Mouse (Mus musculus): Measurements from ENCODE around the gene Lmf2. TPM values are rescaled to one million over a fixed set of nuclear protein-coding genes. Genes with fewer than 3 reads are reported as not detected.

The Lmf2 gene
- polyA plus RNA-seq, 2 experiments = 49.1 to 55.7 TPM

DNA sequence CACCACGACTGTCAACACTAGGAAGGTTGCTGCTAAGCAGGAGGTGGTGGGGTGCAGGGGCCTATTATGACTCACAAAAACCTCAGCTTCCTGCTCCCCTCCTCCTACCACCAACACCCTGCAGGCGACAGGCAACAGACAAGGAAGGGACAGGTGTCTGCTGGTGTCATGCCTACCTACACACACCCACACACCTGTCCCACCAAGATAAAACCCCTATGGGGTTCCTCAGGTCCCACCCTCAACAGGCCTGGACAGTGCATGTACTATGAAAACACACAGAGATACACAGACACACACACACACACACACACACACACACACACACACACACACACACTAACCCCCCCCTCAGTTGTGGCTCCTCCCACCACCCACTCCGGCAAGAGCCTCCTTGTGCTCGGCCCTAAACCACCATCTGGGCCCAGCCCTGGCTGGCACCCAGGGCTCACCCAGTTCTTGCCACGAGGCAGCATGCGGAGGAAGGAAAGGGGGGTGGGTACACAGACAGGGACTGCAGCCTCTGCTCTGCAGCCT is 45.4 kb downstream of the Lmf2 start:
- H3K4me1 ChIP-seq (ENCODE audit: control insufficient read depth, insufficient read depth, low read length) = peaks cover 9% of the 10 kb centered on the region
- no peak overlapping the region for H3K4me2 ChIP-seq (replicated peaks; ENCODE audit: low read depth, low read length, severe bottlenecking)
- H3K9ac ChIP-seq (ENCODE audit: low read depth, low read length, severe bottlenecking) = no peak overlapping the region; the same call in 1 of the 2 replicates
- DNase-seq (ENCODE audit: low spot score) = no peak
- H3K9me3 ChIP-seq (ENCODE audit: control insufficient read depth, low read length) = no peaks in the 10 kb centered on the region
- H3K27ac ChIP-seq (replicated peaks; ENCODE audit: low read depth, low read length) = no peak overlapping the region
- H3K36me3 ChIP-seq (ENCODE audit: control insufficient read depth, insufficient read depth, low read length) = peaks cover 23% of the 10 kb centered on the region
- no peak for TF ChIP-seq POLR2A (IDR thresholded peaks at IDR 0.05; ENCODE audit: borderline replicate concordance, extremely low read depth, insufficient read depth, insufficient read length)
- H3K27me3 ChIP-seq (ENCODE audit: control insufficient read depth, insufficient read depth, low read length) = no peaks in the 10 kb centered on the region
- ATAC-seq (ENCODE audit: low FRiP score, low read depth) = no peak
- no peak overlapping the region for H3K4me3 ChIP-seq (replicated peaks; ENCODE audit: low read length)
- 77% methylated on average over 6 of the region's 6 CpGs for WGBS

DNA sequence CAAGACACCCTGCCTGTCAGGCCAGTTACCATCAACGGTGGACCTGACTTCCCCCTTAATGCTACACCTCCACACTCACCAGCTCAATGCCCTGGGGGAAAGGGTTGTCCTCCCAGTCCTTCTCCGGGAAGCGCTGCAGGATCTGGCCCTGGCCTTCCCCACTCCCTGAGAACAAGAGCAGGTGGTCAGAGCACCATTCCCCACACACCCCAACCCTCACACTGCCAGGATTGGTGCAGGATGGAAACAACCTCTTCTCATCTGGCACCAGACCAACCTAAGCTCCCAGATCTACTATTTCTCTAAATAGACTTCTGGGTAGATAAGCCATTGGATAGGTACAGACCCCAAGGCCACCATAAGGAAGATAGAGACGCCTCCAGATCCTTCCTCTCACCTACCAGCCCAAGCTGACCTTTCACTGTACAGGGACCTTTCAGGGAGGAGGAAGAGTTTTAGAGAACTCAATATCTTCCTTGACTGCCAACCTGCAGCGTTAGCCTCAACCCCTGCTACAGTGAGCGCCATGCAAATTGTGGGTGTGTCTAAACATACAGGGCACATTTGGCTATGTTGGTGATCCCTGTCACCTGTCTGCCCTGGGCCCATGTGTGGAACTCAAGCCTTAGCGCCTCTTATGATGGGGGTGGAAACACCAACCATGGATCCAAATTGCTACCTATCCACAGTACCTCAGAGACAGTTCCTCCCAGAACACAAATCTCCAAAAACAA is 46.9 kb downstream of the Lmf2 start:
- Histone ChIP-seq H3K36me3 (ENCODE audit: control insufficient read depth, insufficient read depth, low read length) (peaks cover 38% of the 10 kb centered on the region), H3K4me1 (ENCODE audit: control insufficient read depth, insufficient read depth, low read length) (peaks cover under 1% of the 10 kb centered on the region), H3K4me3 (replicated peaks; ENCODE audit: low read length) (no peak overlapping the region), H3K9ac (ENCODE audit: low read depth, low read length, severe bottlenecking) (no peak overlapping the region), H3K27me3 (ENCODE audit: control insufficient read depth, insufficient read depth, low read length) (no peaks in the 10 kb centered on the region), H3K27ac (replicated peaks; ENCODE audit: low read depth, low read length) (no peak overlapping the region), H3K4me2 (replicated peaks; ENCODE audit: low read depth, low read length, severe bottlenecking) (no peak overlapping the region), H3K9me3 (ENCODE audit: control insufficient read depth, low read length) (no peaks in the 10 kb centered on the region)
- no peak for DNase-seq (ENCODE audit: low spot score)
- no peak for ATAC-seq (ENCODE audit: low FRiP score, low read depth)
- WGBS = 76% methylated on average over 7 of the region's 7 CpGs
- TF ChIP-seq POLR2A (IDR thresholded peaks at IDR 0.05; ENCODE audit: borderline replicate concordance, extremely low read depth, insufficient read depth, insufficient read length) = no peak

DNA sequence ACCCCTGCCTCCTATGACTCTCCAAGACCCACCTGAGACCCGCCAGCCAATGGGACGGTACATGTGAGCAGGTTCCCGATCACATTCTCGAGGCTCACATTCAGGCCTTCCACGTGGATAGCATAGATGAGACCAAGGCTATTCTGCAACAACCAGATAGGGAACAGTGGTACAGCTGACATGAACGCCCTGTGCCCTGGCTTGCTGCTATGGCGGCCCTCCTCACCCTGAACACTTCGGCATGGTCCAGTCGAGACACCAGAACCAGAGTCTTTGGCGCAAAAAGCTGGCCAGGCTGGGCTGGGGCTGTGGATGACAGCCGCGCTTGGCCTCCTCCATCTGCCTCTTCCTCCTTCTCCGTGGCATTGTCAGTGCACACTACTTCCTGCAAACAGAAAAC is 48.0 kb downstream of the Lmf2 start:
- Histone ChIP-seq H3K27me3 (ENCODE audit: control insufficient read depth, insufficient read depth, low read length) (no peaks in the 10 kb centered on the region), H3K9ac (ENCODE audit: low read depth, low read length, severe bottlenecking) (no peak overlapping the region), H3K36me3 (ENCODE audit: control insufficient read depth, insufficient read depth, low read length) (peaks cover 49% of the 10 kb centered on the region), H3K4me3 (replicated peaks; ENCODE audit: low read length) (no peak overlapping the region), H3K4me2 (replicated peaks; ENCODE audit: low read depth, low read length, severe bottlenecking) (no peak overlapping the region), H3K4me1 (ENCODE audit: control insufficient read depth, insufficient read depth, low read length) (no peaks in the 10 kb centered on the region), H3K27ac (replicated peaks; ENCODE audit: low read depth, low read length) (no peak overlapping the region), H3K9me3 (ENCODE audit: control insufficient read depth, low read length) (no peaks in the 10 kb centered on the region)
- no peak for TF ChIP-seq POLR2A (IDR thresholded peaks at IDR 0.05; ENCODE audit: borderline replicate concordance, extremely low read depth, insufficient read depth, insufficient read length)
- ATAC-seq (ENCODE audit: low FRiP score, low read depth) (no peak), DNase-seq (ENCODE audit: low spot score) (no peak)
- 91% methylated on average over 13 of the region's 13 CpGs for WGBS

DNA sequence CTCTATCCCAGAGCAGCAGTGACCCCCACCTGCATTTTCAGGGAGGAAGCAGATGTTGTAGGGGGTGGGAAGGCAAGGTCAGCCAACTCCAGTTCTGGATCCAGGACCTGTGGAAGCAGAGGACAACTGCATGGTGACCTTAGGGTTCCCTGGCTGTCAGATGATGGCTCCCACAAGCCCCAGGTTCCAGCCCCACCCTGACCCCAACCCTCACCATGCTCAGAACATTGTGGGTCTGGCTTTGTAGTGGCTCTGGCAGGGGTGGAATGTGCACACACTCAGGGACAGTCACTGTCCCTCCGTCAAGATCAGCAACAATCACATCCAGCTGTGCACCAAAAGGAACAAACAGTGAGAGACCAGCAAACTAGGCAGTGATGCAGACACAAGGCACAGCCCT is 49.5 kb downstream of the Lmf2 start:
- Histone ChIP-seq H3K4me3 (replicated peaks; ENCODE audit: low read length) (no peak overlapping the region), H3K9me3 (ENCODE audit: control insufficient read depth, low read length) (no peaks in the 10 kb centered on the region), H3K4me1 (ENCODE audit: control insufficient read depth, insufficient read depth, low read length) (no peaks in the 10 kb centered on the region), H3K27ac (replicated peaks; ENCODE audit: low read depth, low read length) (no peak overlapping the region), H3K27me3 (ENCODE audit: control insufficient read depth, insufficient read depth, low read length) (no peaks in the 10 kb centered on the region), H3K4me2 (replicated peaks; ENCODE audit: low read depth, low read length, severe bottlenecking) (no peak overlapping the region), H3K36me3 (ENCODE audit: control insufficient read depth, insufficient read depth, low read length) (peaks cover 64% of the 10 kb centered on the region), H3K9ac (ENCODE audit: low read depth, low read length, severe bottlenecking) (no peak overlapping the region)
- WGBS = 75% methylated on average over 1 of the region's 1 CpGs
- no peak for DNase-seq (ENCODE audit: low spot score)
- ATAC-seq (ENCODE audit: low FRiP score, low read depth) = no peak
- TF ChIP-seq POLR2A (IDR thresholded peaks at IDR 0.05; ENCODE audit: borderline replicate concordance, extremely low read depth, insufficient read depth, insufficient read length) = no peak

Small RNA genes lying within 50 kb of the gene (microRNA-seq; reads per million reads assigned to microRNA genes)
- not detected for gene Mir6959

Other genes starting within 250 kb of the Lmf2 start
- gene Tubgcp6, start 232.5 kb downstream of the Lmf2 start, polyA plus RNA-seq (2012; rRNA removed) = 36.8 and 56.5 TPM in 2 replicates
- 17.2 and 17.6 TPM in 2 replicates for gene Tubgcp6, start 232.5 kb downstream of the Lmf2 start, polyA plus RNA-seq (2014; fragmentation: Nextera tagmentation; extraction: Ambion mirVana)
- gene Hdac10, start 227.0 kb downstream of the Lmf2 start, polyA plus RNA-seq (2012; rRNA removed) = 38.1 and 49.4 TPM in 2 replicates
- 18.7 and 21.8 TPM in 2 replicates for gene Hdac10, start 227.0 kb downstream of the Lmf2 start, polyA plus RNA-seq (2014; fragmentation: Nextera tagmentation; extraction: Ambion mirVana)
- gene Mapk12, start 215.0 kb downstream of the Lmf2 start, polyA plus RNA-seq (2012; rRNA removed) = 13.7 and 14.9 TPM in 2 replicates
- 5.0 and 8.3 TPM in 2 replicates for gene Mapk12, start 215.0 kb downstream of the Lmf2 start, polyA plus RNA-seq (2014; fragmentation: Nextera tagmentation; extraction: Ambion mirVana)
- gene Mapk11, start 206.0 kb downstream of the Lmf2 start, polyA plus RNA-seq (2012; rRNA removed) = 13.4 and 15.9 TPM in 2 replicates
- 7.0 and 7.3 TPM in 2 replicates for gene Mapk11, start 206.0 kb downstream of the Lmf2 start, polyA plus RNA-seq (2014; fragmentation: Nextera tagmentation; extraction: Ambion mirVana)
- 212 and 268 TPM in 2 replicates for gene Plxnb2, start 174.9 kb downstream of the Lmf2 start, polyA plus RNA-seq (2012; rRNA removed)
- 170 and 183 TPM in 2 replicates for gene Plxnb2, start 174.9 kb downstream of the Lmf2 start, polyA plus RNA-seq (2014; fragmentation: Nextera tagmentation; extraction: Ambion mirVana)
- gene Dennd6b, start 159.2 kb downstream of the Lmf2 start, polyA plus RNA-seq (2012; rRNA removed) = 39.2 and 53.6 TPM in 2 replicates
- gene Dennd6b, start 159.2 kb downstream of the Lmf2 start, polyA plus RNA-seq (2014; fragmentation: Nextera tagmentation; extraction: Ambion mirVana) = 12.7 and 14.0 TPM in 2 replicates
- 59.0 and 71.5 TPM in 2 replicates for gene Ppp6r2, start 144.1 kb downstream of the Lmf2 start, polyA plus RNA-seq (2012; rRNA removed)
- 28.3 and 31.7 TPM in 2 replicates for gene Ppp6r2, start 144.1 kb downstream of the Lmf2 start, polyA plus RNA-seq (2014; fragmentation: Nextera tagmentation; extraction: Ambion mirVana)
- 154 and 170 TPM in 2 replicates for gene Sbf1, start 40.3 kb downstream of the Lmf2 start, polyA plus RNA-seq (2012; rRNA removed)
- gene Sbf1, start 40.3 kb downstream of the Lmf2 start, polyA plus RNA-seq (2014; fragmentation: Nextera tagmentation; extraction: Ambion mirVana) = 65.1 and 72.3 TPM in 2 replicates
- gene Adm2, start 32.9 kb downstream of the Lmf2 start, polyA plus RNA-seq (2012; rRNA removed) = 0.74 and 1.0 TPM in 2 replicates
- gene Adm2, start 32.9 kb downstream of the Lmf2 start, polyA plus RNA-seq (2014; fragmentation: Nextera tagmentation; extraction: Ambion mirVana) = 0.52 TPM in 1 of 2 replicates, not detected in the other
- gene Miox, start 21.3 kb downstream of the Lmf2 start, polyA plus RNA-seq (2012; rRNA removed) = not detected in 2 replicates
- not detected in 2 replicates for gene Miox, start 21.3 kb downstream of the Lmf2 start, polyA plus RNA-seq (2014; fragmentation: Nextera tagmentation; extraction: Ambion mirVana)
- gene Ncaph2, start 60 bp upstream of the Lmf2 start, polyA plus RNA-seq (2012; rRNA removed) = 153 and 209 TPM in 2 replicates
- gene Ncaph2, start 60 bp upstream of the Lmf2 start, polyA plus RNA-seq (2014; fragmentation: Nextera tagmentation; extraction: Ambion mirVana) = 145 and 160 TPM in 2 replicates
- gene Sco2, start 18.2 kb upstream of the Lmf2 start, polyA plus RNA-seq (2012; rRNA removed) = 19.8 and 27.2 TPM in 2 replicates
- 7.5 and 10.3 TPM in 2 replicates for gene Sco2, start 18.2 kb upstream of the Lmf2 start, polyA plus RNA-seq (2014; fragmentation: Nextera tagmentation; extraction: Ambion mirVana)
- gene Tymp, start 21.4 kb upstream of the Lmf2 start, polyA plus RNA-seq (2012; rRNA removed) = 2.0 and 3.3 TPM in 2 replicates
- 1.3 and 1.6 TPM in 2 replicates for gene Tymp, start 21.4 kb upstream of the Lmf2 start, polyA plus RNA-seq (2014; fragmentation: Nextera tagmentation; extraction: Ambion mirVana)
- gene Odf3b, start 23.6 kb upstream of the Lmf2 start, polyA plus RNA-seq (2012; rRNA removed) = 0.24 and 0.62 TPM in 2 replicates
- gene Odf3b, start 23.6 kb upstream of the Lmf2 start, polyA plus RNA-seq (2014; fragmentation: Nextera tagmentation; extraction: Ambion mirVana) = 0.67 and 0.72 TPM in 2 replicates
- gene Klhdc7b, start 29.3 kb upstream of the Lmf2 start, polyA plus RNA-seq (2012; rRNA removed) = 0.03 TPM in 1 of 2 replicates, not detected in the other
- not detected in 2 replicates for gene Klhdc7b, start 29.3 kb upstream of the Lmf2 start, polyA plus RNA-seq (2014; fragmentation: Nextera tagmentation; extraction: Ambion mirVana)
- not detected in 2 replicates for gene Syce3, start 54.8 kb upstream of the Lmf2 start, polyA plus RNA-seq (2012; rRNA removed)
- not detected in 2 replicates for gene Syce3, start 54.8 kb upstream of the Lmf2 start, polyA plus RNA-seq (2014; fragmentation: Nextera tagmentation; extraction: Ambion mirVana)
- 3.7 and 4.4 TPM in 2 replicates for gene Cpt1b, start 70.2 kb upstream of the Lmf2 start, polyA plus RNA-seq (2012; rRNA removed)
- 0.57 and 0.63 TPM in 2 replicates for gene Cpt1b, start 70.2 kb upstream of the Lmf2 start, polyA plus RNA-seq (2014; fragmentation: Nextera tagmentation; extraction: Ambion mirVana)
- gene C730034F03Rik, start 73.9 kb upstream of the Lmf2 start, polyA plus RNA-seq (2012; rRNA removed) = 0.96 and 1.8 TPM in 2 replicates
- gene C730034F03Rik, start 73.9 kb upstream of the Lmf2 start, polyA plus RNA-seq (2014; fragmentation: Nextera tagmentation; extraction: Ambion mirVana) = 1.4 and 2.4 TPM in 2 replicates
- 0.40 and 0.47 TPM in 2 replicates for gene Gm44502, start 74.0 kb upstream of the Lmf2 start, polyA plus RNA-seq (2012; rRNA removed)
- gene Gm44502, start 74.0 kb upstream of the Lmf2 start, polyA plus RNA-seq (2014; fragmentation: Nextera tagmentation; extraction: Ambion mirVana) = not detected in 2 replicates
- 72.6 and 79.0 TPM in 2 replicates for gene Chkb, start 74.2 kb upstream of the Lmf2 start, polyA plus RNA-seq (2012; rRNA removed)
- gene Chkb, start 74.2 kb upstream of the Lmf2 start, polyA plus RNA-seq (2014; fragmentation: Nextera tagmentation; extraction: Ambion mirVana) = 45.6 and 46.9 TPM in 2 replicates
- gene Mapk8ip2, start 98.3 kb upstream of the Lmf2 start, polyA plus RNA-seq (2012; rRNA removed) = 2.5 and 2.6 TPM in 2 replicates
- 0.99 and 1.5 TPM in 2 replicates for gene Mapk8ip2, start 98.3 kb upstream of the Lmf2 start, polyA plus RNA-seq (2014; fragmentation: Nextera tagmentation; extraction: Ambion mirVana)
- gene Arsa, start 121.8 kb upstream of the Lmf2 start, polyA plus RNA-seq (2012; rRNA removed) = 30.7 and 38.5 TPM in 2 replicates
- 18.3 and 21.7 TPM in 2 replicates for gene Arsa, start 121.8 kb upstream of the Lmf2 start, polyA plus RNA-seq (2014; fragmentation: Nextera tagmentation; extraction: Ambion mirVana)
- gene Shank3, start 144.0 kb upstream of the Lmf2 start, polyA plus RNA-seq (2012; rRNA removed) = 18.4 and 25.1 TPM in 2 replicates
- gene Shank3, start 144.0 kb upstream of the Lmf2 start, polyA plus RNA-seq (2014; fragmentation: Nextera tagmentation; extraction: Ambion mirVana) = 2.4 and 2.7 TPM in 2 replicates
- 1.4 and 2.5 TPM in 2 replicates for gene Acr, start 212.7 kb upstream of the Lmf2 start, polyA plus RNA-seq (2012; rRNA removed)
- 0.21 and 0.61 TPM in 2 replicates for gene Acr, start 212.7 kb upstream of the Lmf2 start, polyA plus RNA-seq (2014; fragmentation: Nextera tagmentation; extraction: Ambion mirVana)
- 69.2 and 69.6 TPM in 2 replicates for gene Rabl2, start 236.3 kb upstream of the Lmf2 start, polyA plus RNA-seq (2012; rRNA removed)
- 42.4 and 51.1 TPM in 2 replicates for gene Rabl2, start 236.3 kb upstream of the Lmf2 start, polyA plus RNA-seq (2014; fragmentation: Nextera tagmentation; extraction: Ambion mirVana)